Mouse (Mus musculus) embryonic facial prominence, embryonic 11.5 days (tissue): ENCODE measurements around the gene Selenof. TPM values are rescaled to one million over a fixed set of nuclear protein-coding genes. Genes with fewer than 3 reads are reported as not detected.
"Not testable (repeated sequence)": the region's sequence is repeated elsewhere in the genome, so short reads cannot be mapped to it uniquely, and the experiment has no call there.

Experiments used
- ATAC-seq: fragments of 200-750 bp; cut with Nextera tagmentation; replicated peaks from 2 replicates; pipeline ENCODE4 v1.8.0; 2017; ENCODE audit warnings: low read depth; ENCODE audit not compliant: insufficient number of reproducible peaks, low FRiP score, low TSS enrichment
- DNase-seq: peaks from one replicate; pipeline ENCODE4 v3.0.0-alpha.2; 2015; ENCODE audit warnings: low spot score
- H3K27ac ChIP-seq: fragments of 300-500 bp; sonication (generic); replicated peaks from 2 replicates; pipeline ENCODE4 v1.5.1; 2014; ENCODE audit warnings: mild to moderate bottlenecking, low read depth, low read length, control low read depth
- H3K27me3 ChIP-seq: fragments of 300-500 bp; sonication (generic); 2 replicates; pipeline ENCODE4 v1.6.1; 2014; ENCODE audit warnings: mild to moderate bottlenecking, low read length, moderate library complexity, mixed read lengths; ENCODE audit not compliant: control insufficient read depth, insufficient read depth
- H3K36me3 ChIP-seq: fragments of 300-500 bp; sonication (generic); replicated peaks from 2 replicates; pipeline ENCODE4 v1.6.1; 2014; ENCODE audit warnings: low read depth, mild to moderate bottlenecking, low read length, moderate library complexity, mixed read lengths; ENCODE audit not compliant: control insufficient read depth, insufficient read depth
- H3K4me1 ChIP-seq: fragments of 300-500 bp; sonication (generic); 2 replicates; pipeline ENCODE4 v1.6.1; 2014; ENCODE audit warnings: low read length, mixed read lengths; ENCODE audit not compliant: control insufficient read depth, insufficient read depth
- H3K4me2 ChIP-seq: fragments of 300-500 bp; sonication (generic); 2 replicates; pipeline ENCODE4 v1.6.1; 2014; ENCODE audit warnings: low read depth, mild to moderate bottlenecking, control low read depth, low read length, moderate library complexity
- H3K4me3 ChIP-seq: fragments of 300-500 bp; sonication (generic); 2 replicates; pipeline ENCODE4 v1.5.1; 2014; ENCODE audit warnings: low read depth, low read length, control low read depth
- H3K9ac ChIP-seq: fragments of 300-500 bp; sonication (generic); replicated peaks from 2 replicates; pipeline ENCODE4 v1.6.1; 2014; ENCODE audit warnings: mild to moderate bottlenecking, control low read depth, low read length
- H3K9me3 ChIP-seq: fragments of 300-500 bp; sonication (generic); replicated peaks from 2 replicates; pipeline ENCODE4 v1.6.1; 2016; ENCODE audit warnings: mild to moderate bottlenecking, low read length, inconsistent platforms, mixed read lengths; ENCODE audit not compliant: control insufficient read depth
- WGBS: fragments of 180-500 bp; shearing (Covaris S2); extraction: QIAGEN DNeasy Blood & Tissue Kit; methylation state at CpG from one replicate; pipeline ENCODE4 v1.1.7; 2014; 5-methylcytosine and 5-hydroxymethylcytosine counted together
- polyA plus RNA-seq: library from polyadenylated mRNA; unstranded; fragments of >200 nt; fragmentation: Nextera tagmentation; extraction: Ambion mirVana; gene quantifications from 2 replicates; pipeline ENCODE4 v1.2.1, GENCODE M21; 2014

The Selenof gene
- polyA plus RNA-seq, 1 experiment from 2014 or later: 420 TPM

GRCm38 (mm10) chr3:144592992-144593785 is 23.1 kb downstream of the Selenof start:
- no peak overlapping the region for H3K27ac ChIP-seq
- H3K4me2 ChIP-seq: no peak overlapping the region
- no peaks in the 10 kb centered on the region for H3K27me3 ChIP-seq
- no peaks in the 10 kb centered on the region for H3K4me1 ChIP-seq
- no peak overlapping the region for H3K9ac ChIP-seq
- no peak overlapping the region for H3K4me3 ChIP-seq
- DNase-seq: no peak
- no peak for ATAC-seq
- H3K9me3 ChIP-seq: no peaks in the 10 kb centered on the region
- WGBS: 85% methylated on average over 9 of the region's 9 CpGs
- H3K36me3 ChIP-seq: peaks cover 7% of the 10 kb centered on the region

DNA sequence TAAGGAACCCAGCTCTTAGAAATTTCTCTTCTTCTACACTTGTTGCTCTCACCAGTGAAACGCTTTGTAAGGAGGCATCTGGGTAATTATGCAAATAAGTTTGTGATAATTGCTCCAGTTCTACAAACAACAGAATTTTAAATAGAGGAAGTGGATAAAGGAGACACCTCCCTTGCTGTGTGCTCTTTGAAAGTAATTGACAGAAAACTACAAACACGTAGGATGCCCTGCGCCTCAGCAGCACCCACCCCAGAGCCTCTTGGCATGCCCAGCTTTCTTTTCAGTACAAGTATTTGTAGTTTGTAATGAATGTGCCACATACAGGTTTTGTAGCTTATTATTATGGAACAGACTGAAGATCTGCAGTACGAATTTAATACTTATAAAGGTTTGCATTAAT is 27.0 kb downstream of the Selenof start:
- Histone ChIP-seq H3K4me1 (no peaks in the 10 kb centered on the region), H3K27me3 (no peaks in the 10 kb centered on the region), H3K27ac (no peak overlapping the region), H3K9me3 (no peaks in the 10 kb centered on the region), H3K9ac (no peak overlapping the region), H3K4me2 (no peak overlapping the region), H3K4me3 (no peak overlapping the region), H3K36me3 (peaks cover 2% of the 10 kb centered on the region; the same call in 1 of the 2 replicates)
- no peak for DNase-seq
- 85% methylated on average over 4 of the region's 4 CpGs for WGBS
- ATAC-seq: no peak

- Histone ChIP-seq H3K4me1 (no peaks in the 10 kb centered on the region), H3K27ac (no peak overlapping the region), H3K4me3 (no peak overlapping the region), H3K4me2 (no peak overlapping the region), H3K9ac (no peak overlapping the region), H3K9me3 (no peaks in the 10 kb centered on the region), H3K36me3 (peaks cover 2% of the 10 kb centered on the region; the same call in 1 of the 2 replicates), H3K27me3 (no peaks in the 10 kb centered on the region)
- DNase-seq (no peak), ATAC-seq (no peak)
- WGBS: 83% methylated on average over 12 of the region's 12 CpGs
Observed at GRCm38 (mm10) chr3:144597790-144598467, 27.8 kb downstream of the Selenof start.

- Histone ChIP-seq H3K36me3 (no peaks in the 10 kb centered on the region), H3K4me1 (no peaks in the 10 kb centered on the region), H3K27me3 (no peaks in the 10 kb centered on the region), H3K27ac (no peak overlapping the region), H3K4me2 (no peak overlapping the region), H3K4me3 (no peak overlapping the region), H3K9me3 (no peaks in the 10 kb centered on the region), H3K9ac (no peak overlapping the region)
- 55% methylated on average over 4 of the region's 4 CpGs for WGBS
- ATAC-seq (no peak), DNase-seq (no peak)
Observed at GRCm38 (mm10) chr3:144602413-144602812, 32.3 kb downstream of the Selenof start.

GRCm38 (mm10) chr3:144602819-144603218 is 32.7 kb downstream of the Selenof start:
- DNase-seq (no peak), ATAC-seq (no peak)
- no peaks in the 10 kb centered on the region for H3K36me3 ChIP-seq
- H3K4me1 ChIP-seq: no peaks in the 10 kb centered on the region
- no peak overlapping the region for H3K9ac ChIP-seq
- H3K27me3 ChIP-seq: no peaks in the 10 kb centered on the region
- 67% methylated on average over 7 of the region's 7 CpGs for WGBS
- H3K27ac ChIP-seq: no peak overlapping the region
- H3K9me3 ChIP-seq: no peaks in the 10 kb centered on the region
- no peak overlapping the region for H3K4me2 ChIP-seq
- H3K4me3 ChIP-seq: no peak overlapping the region

- WGBS: 85% methylated on average over 3 of the region's 3 CpGs
- Histone ChIP-seq H3K4me2 (no peak overlapping the region), H3K27ac (no peak overlapping the region), H3K9ac (no peak overlapping the region), H3K4me3 (no peak overlapping the region), H3K27me3 (no peaks in the 10 kb centered on the region), H3K4me1 (no peaks in the 10 kb centered on the region), H3K36me3 (no peaks in the 10 kb centered on the region), H3K9me3 (no peaks in the 10 kb centered on the region)
- no peak for DNase-seq
- no peak for ATAC-seq
Observed at GRCm38 (mm10) chr3:144603558-144603957, 33.5 kb downstream of the Selenof start.

DNA sequence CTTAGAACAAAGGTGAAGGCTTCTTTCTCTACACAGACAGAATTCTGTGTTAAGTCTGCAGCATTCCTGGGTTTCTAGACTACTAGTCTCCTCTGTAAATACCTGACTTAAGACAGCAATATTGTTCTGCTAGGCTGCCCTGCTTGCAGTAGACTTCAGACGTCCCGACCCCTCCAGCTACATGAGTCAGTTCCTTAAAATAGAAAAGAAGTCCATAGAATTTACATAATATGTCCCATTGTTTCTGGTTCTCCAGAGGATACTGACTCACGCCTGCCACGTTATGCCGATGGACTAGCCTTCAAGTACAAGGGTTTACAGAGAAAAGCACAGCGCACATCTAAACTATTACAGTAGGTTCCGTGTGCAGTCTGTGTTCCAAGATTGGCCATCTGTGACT is 34.1 kb downstream of the Selenof start:
- DNase-seq (no peak), ATAC-seq (no peak)
- H3K4me2 ChIP-seq: no peak overlapping the region
- no peaks in the 10 kb centered on the region for H3K27me3 ChIP-seq
- 71% methylated on average over 7 of the region's 7 CpGs for WGBS
- no peak overlapping the region for H3K27ac ChIP-seq
- no peaks in the 10 kb centered on the region for H3K9me3 ChIP-seq
- no peak overlapping the region for H3K9ac ChIP-seq
- no peaks in the 10 kb centered on the region for H3K4me1 ChIP-seq
- no peaks in the 10 kb centered on the region for H3K36me3 ChIP-seq
- no peak overlapping the region for H3K4me3 ChIP-seq

- 62% methylated on average over 7 of the region's 7 CpGs for WGBS
- not testable (repeated sequence) for H3K27ac ChIP-seq, H3K9me3 ChIP-seq, H3K4me1 ChIP-seq, H3K27me3 ChIP-seq, H3K4me2 ChIP-seq, H3K36me3 ChIP-seq, H3K4me3 ChIP-seq, H3K9ac ChIP-seq, ATAC-seq, DNase-seq
Observed at GRCm38 (mm10) chr3:144605811-144606210, 35.7 kb downstream of the Selenof start.
